Mouse (Mus musculus) mouse embryonic stem cell (cell line): Measurements from ENCODE around the gene Cux1.
"Not testable (repeated sequence)": the region's sequence is repeated elsewhere in the genome, so short reads cannot be mapped to it uniquely, and the experiment has no call there.

Experiments used
- in situ Hi-C, 2 experiments: fragments of 300-500 bp; cut with MboI; formaldehyde crosslinking; loops; 1 replicate in 1 of 2; 3 replicates in 1 of 2; pipeline ENCODE4 v1.14.3; 2019 to 2020; ENCODE audit warnings: low sequenced_read_pairs in 2 of 2, low pct_unique_long_range_greater_than_20kb in 1 of 2, mixed read lengths in 1 of 2; ENCODE audit not compliant: unreplicated experiment in 1 of 2

Cux1 gene

DNA sequence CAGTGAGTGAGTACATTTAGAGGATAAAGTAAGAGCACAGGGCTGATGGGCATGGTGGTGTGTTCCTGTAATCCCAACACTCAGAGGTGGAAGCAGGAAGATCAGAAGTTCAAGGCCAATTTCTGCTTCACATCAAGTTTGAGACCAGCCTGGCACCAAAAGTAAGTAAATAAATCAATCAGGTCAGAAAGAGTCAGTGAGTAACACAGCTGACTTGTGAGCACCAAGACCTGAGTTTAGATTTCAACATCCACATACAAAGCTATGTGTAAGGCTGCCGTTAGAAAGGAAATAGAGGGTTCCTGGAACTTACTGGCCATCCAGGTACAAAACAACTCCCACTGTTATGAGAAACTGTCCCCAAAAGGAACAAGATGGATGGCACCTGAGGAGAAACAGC is 79.1 kb downstream of the Cux1 start:
- in situ Hi-C loops, result no loop called here

GRCm38 (mm10) chr5:136487397-136488093 is 79.7 kb downstream of the Cux1 start:
- in situ Hi-C loops, result no loop called here

- in situ Hi-C loops, result no loop called here
Observed at GRCm38 (mm10) chr5:136486401-136486800, 80.9 kb downstream of the Cux1 start.

GRCm38 (mm10) chr5:136485397-136485796 is 81.9 kb downstream of the Cux1 start:
- in situ Hi-C loops, result no loop called here

DNA sequence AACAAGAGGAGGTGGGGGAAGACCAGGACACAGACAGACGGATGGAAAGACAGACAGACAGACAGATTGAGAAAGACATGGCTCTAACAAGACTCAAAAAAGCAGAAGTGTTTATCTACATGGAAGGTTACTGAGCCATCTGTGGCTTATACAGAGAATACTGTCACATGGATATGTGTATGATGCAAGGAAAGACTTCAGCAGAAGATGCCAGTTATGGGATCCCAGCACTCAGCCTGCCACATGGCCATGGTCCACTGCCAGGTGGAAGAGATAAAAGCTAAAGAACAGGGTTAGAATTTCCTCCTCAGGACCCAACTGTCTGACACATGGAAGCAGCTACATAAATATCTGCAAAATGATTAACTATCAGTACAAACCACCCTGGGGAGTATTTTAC is 84.9 kb downstream of the Cux1 start:
- in situ Hi-C loops, result no loop called here

GRCm38 (mm10) chr5:136480541-136480940 is 86.7 kb downstream of the Cux1 start:
- in situ Hi-C loops, result no loop called here

DNA sequence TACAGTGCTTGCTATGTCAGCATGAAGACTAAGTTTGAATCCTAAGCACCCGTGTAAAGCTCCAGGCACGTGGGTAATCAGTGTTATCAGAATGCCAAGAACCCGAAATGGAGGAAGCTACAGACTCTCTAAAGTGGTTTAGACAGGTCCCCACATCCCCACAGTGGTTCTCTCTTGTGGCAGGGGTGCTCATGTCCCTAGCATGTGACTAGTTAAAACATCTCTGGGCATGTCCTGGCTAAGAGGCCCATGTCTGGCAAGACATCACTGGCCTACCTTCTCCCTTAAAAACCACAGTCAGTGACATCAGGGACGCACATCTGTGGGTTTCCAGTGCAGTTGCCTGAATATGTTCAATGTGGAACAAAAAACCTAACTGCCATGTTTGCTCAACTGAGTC is 87.5 kb downstream of the Cux1 start:
- in situ Hi-C loops, result no loop called here

DNA sequence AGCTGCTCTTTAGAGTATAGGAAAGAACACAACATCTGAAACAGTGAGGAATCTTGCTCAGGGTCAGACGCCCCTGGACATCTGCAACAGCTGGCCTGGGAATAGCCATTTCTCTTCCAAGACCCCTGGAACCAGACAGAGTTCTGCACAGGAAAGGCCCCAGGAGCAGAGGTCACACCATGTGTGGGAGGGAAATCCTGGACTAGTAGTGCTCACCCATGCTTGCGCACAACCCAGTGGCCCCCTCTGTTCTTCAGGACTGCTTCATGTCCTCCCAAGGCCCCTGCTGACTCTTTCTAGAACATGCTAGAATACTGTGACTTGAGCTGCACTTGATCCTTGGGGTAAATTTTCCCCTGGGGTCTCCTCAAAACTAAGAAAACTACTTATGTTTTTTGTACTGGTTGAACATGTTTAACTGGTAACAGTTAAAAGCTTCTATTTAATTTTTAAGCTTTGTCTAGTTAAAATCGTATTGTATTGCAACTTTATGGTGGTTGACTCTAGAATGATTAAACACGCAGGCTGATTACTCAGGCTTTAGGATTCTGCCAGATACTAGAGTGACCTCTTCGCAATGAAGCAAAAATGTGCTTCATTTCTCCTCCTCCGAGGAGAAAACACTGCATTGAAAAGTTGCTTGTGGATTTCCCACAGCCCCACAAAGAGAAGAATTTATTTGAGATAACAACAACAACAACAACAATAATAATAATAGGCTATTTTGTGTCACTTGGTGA is 88.1 kb downstream of the Cux1 start:
- in situ Hi-C loops, result no loop called here

DNA sequence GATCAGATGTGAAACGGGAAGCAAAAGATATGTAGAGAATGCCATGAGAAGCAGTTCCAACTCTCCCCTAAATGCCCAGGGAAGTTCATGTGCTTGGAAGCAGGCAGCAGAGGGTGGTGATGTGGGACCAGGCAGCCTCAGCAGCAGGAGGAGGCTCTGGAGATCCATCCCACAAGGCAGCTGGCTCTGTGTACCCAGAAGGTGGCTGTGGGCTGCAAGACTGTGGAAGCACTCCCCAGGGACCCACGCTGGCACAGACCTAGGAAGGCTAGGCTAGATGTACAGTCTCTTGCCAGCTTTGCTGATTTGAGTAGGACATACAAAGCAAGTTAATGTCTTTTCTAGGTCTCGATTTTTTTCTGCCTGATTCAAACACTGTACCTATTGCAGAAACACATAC is 91.0 kb downstream of the Cux1 start:
- in situ Hi-C loops, result no loop called here

DNA sequence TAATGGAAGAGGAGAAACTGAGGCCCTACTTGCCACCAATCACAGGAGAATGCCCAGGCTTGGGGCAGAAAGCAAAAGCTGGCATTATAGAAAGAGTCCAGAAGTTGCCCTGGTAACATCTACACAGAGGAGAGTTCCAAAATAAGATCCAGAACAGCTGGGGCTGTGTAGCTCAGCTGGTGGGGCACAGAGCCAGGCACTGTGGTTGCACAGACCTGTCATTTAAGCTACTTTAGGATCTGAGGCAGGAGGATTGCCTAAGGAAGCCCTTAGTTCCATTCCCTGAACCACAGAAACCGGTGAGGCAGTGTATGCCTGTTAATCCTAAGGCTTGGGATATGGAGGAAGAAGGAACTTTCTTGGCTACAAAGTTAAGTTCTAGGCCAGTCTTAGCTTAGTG is 92.1 kb downstream of the Cux1 start:
- in situ Hi-C loops, result no loop called here

GRCm38 (mm10) chr5:136474086-136474485 is 93.2 kb downstream of the Cux1 start:
- in situ Hi-C loops, result no loop called here

DNA sequence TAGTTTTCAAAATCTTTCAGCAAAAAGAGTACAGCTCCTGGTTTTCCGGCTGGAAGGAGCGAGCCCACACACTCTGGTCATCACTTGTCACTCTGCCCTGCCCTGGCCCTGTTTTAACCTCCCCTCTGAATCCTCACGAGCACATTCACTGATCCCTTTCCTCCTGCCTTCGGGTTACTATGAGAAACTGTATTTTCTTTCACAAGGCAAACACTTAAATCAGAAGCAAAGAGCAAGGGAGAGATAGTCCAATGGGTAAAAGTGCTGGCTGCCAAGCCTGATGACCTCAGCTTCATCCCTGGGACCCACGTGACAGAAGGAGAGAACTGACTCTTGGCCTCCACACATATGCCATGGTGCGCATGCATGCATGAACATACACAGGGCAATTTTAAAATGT is 94.0 kb downstream of the Cux1 start:
- in situ Hi-C loops, result no loop called here

DNA sequence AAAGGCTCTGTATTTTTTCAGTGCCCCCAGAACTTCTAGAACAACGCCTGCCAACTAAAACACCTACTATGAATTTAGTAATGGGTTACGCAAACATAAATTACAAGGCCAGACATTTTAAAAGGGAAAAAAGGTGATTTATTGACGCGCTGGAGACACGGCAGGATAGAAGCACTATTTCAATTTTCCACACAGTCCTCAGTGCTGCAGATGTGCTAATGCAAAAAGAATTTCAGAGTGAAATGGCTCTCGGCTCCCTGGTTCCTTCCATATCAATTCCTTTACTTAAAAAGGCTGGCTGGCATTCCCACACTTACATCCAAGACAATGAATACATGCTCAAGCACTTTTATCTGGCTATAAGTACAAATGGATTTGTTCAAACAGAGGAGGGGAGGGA is 94.4 kb downstream of the Cux1 start:
- in situ Hi-C loops, result no loop called here

DNA sequence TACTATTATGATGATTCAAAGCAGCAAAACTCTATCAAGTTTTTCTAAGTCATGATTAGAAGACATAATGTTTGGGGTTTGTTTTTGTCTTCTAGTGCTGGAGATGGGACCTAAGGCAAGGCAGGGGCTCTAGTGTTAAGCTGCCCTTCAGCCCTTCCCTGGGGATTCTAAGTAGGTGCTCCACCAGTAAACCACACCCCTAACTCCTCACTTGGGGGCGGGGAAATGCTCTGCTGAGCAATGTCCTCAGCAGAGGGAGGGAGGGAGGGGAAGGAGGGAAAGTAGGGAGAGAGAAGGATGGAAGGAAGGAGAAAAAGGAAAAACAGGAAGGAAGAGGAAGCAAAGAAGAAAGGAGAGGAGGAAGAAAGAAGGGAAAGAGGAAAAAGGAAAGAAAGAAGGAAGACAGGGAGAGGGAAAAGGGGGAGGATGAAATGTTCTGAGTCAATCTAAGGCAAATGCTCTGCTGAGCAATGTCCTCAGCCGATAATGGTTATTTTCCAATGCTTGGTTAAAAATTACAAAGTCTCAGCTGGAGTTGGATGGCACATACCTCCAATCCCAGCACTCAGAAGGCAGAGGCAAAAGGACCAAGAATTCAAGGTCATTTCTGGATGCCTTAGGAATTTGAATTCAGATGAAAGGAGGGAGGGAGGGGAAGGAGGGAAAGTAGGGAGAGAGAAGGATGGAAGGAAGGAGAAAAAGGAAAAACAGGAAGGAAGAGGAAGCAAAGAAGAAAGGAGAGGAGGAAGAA is 96.1 kb downstream of the Cux1 start:
- in situ Hi-C loops, result not testable (repeated sequence)

DNA sequence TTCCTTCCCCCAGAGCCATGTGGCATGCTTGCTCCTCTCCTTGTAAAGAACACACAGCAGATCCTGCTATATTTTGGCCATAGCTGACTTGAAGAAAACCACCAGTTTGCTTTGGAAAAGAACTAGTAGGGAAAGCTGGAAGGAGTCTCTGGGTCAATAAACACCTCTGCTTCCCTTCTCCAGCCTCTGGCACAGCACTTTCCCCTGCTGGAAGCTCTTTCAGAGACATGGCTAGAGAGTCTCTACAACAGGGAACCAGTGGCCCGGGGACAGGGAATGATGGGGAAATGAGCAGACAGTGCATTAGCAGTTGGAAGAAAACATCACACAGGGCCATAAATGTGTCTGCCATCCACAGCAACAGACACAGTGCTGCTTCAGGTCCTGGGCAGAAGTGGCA is 98.0 kb downstream of the Cux1 start:
- in situ Hi-C loops, result no loop called here

- in situ Hi-C loops, result no loop called here
Observed at GRCm38 (mm10) chr5:136467360-136467999, 99.8 kb downstream of the Cux1 start.

DNA sequence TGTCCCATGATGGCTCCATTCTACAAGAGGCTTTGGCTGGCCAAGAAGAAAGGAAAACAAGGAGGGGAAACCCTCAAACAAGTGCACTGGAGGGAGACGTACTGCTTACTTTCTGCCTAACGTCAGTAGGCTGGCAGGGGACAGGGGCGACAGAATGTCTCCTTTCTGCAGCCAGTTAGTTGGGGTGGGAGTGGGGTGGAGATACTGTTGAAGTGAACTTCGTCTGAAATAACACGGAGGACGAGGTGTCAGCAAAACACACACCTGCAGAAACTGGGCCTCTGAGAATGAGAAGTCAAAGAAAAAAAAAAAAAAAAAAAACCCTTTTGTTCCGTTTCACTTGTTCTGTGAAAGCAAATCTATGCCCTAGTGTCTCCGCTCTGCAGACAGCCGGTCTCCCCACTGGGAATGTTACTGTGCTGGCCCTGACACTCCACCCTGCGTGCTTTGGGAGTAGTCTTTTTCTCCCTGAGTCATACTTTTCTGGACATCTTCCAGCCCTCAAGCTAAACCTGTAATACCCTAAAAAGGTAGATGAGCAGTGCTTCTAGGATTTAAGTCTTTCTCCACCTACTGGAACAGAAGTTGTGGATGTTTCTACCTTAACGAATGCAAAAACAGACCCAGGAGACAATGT is 101.4 kb downstream of the Cux1 start:
- in situ Hi-C loops, result no loop called here

GRCm38 (mm10) chr5:136465366-136465765 is 101.9 kb downstream of the Cux1 start:
- in situ Hi-C loops, result no loop called here

- in situ Hi-C loops, result no loop called here
Observed at GRCm38 (mm10) chr5:136464849-136465248, 102.4 kb downstream of the Cux1 start.
